Comparison of ENCODE assay signal across 19 mouse cellular contexts in genomic region chr6:89402406-89402805, GRCm38 (mm10).
"Had no signal": no experiment of that assay in that cellular context is flagged by ENCODE, and none has a peak within 500 bp of the region (broad histone marks: within the 10 kb centered on the region; RNA-seq: fewer than 3 reads in every experiment).

No protein-coding gene starts in this region.

- H3K9ac ChIP-seq: limb, embryonic 13.5 days; liver, embryonic 14.5 days; liver, postnatal 0 days; lung, embryonic 14.5 days; midbrain, embryonic 12.5 days; midbrain, embryonic 15.5 days; neural tube, embryonic 12.5 days; neural tube, embryonic 15.5 days had no signal

- H3K36me3 ChIP-seq: limb, embryonic 10.5 days; limb, embryonic 13.5 days; midbrain, embryonic 12.5 days; midbrain, embryonic 15.5 days; neural tube, embryonic 12.5 days; neural tube, embryonic 15.5 days had no signal

- H3K27ac ChIP-seq: left cerebral cortex, adult 2 months; limb, embryonic 10.5 days; limb, embryonic 13.5 days; liver, embryonic 14.5 days; macrophage; midbrain, embryonic 12.5 days; midbrain, embryonic 15.5 days; neural tube, embryonic 12.5 days; neural tube, embryonic 15.5 days had no signal

- H3K4me3 ChIP-seq: left cerebral cortex, adult 2 months; limb, embryonic 10.5 days; limb, embryonic 13.5 days; midbrain, embryonic 12.5 days; midbrain, embryonic 15.5 days; neural tube, embryonic 12.5 days; neural tube, embryonic 15.5 days had no signal

- H3K9me3 ChIP-seq: limb, embryonic 10.5 days; limb, embryonic 13.5 days; midbrain, embryonic 12.5 days; midbrain, embryonic 15.5 days; neural tube, embryonic 12.5 days; neural tube, embryonic 15.5 days had no signal

- ATAC-seq: liver, postnatal 0 days; lung, postnatal 0 days; midbrain, embryonic 15.5 days had no signal

- H3K4me1 ChIP-seq: limb, embryonic 10.5 days; neural tube, embryonic 12.5 days had no signal

- H3K27me3 ChIP-seq: limb, embryonic 13.5 days; midbrain, embryonic 12.5 days; midbrain, embryonic 15.5 days; neural tube, embryonic 12.5 days; neural tube, embryonic 15.5 days had no signal

- H3K4me2 ChIP-seq: limb, embryonic 13.5 days; liver, embryonic 11.5 days; lung, embryonic 14.5 days; midbrain, embryonic 12.5 days; midbrain, embryonic 15.5 days; neural tube, embryonic 12.5 days; neural tube, embryonic 15.5 days had no signal

- DNase-seq: kidney, adult 11 months; kidney, adult 8-10 months; kidney, postnatal 25 days; layer of hippocampus, postnatal 36 days; liver, postnatal 0 days; lung, embryonic 14.5 days; thymus, adult 18-20 months; thymus, postnatal 36 days had no signal
